Mouse (Mus musculus) retina, embryonic 14.5 days (tissue): ENCODE data around the gene Ptprr.

Experiments
- DNase-seq: peaks from one replicate; pipeline ENCODE4 v3.0.0-alpha.2; 2015; ENCODE audit warnings: low spot score

Gene Ptprr

DNA sequence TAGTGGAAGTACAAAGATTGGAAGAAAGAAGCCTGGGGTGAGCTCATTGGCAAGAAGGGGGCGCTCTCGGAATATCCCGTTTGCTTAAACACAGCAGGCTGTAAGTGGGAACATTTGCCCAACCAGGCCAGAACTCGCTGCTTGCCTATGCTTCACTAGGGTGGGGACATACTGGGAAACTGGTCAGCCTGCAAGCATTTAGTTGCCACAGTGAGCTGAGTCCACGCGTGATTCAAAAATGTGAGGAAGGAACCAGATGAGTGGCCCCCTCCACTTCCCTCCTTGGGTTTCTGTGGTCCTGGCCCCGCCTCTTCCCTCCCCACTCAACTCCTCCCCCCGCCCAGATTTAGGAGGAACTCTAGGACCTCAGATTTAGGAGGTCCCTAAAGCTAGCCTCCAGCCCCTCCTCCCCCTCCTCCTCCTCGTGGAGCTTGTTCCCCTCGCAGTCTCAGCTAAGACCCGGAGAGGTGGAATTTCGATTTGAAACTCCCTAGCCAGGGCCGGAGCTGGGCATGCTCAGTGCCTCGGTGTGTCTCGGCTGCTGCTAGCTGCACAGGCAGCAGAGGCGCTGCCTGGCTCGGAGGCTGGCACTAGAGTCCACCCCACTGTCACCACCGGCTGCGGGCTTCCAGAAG lies at the start of gene Ptprr:
Gene Ptprr, plus strand, starts transcription at position 369 of the 635 bp plus-strand sequence.
- DNase-seq = peak; percentile 92

GRCm38 (mm10) chr10:115976345-115976744 lies 41.7 kb upstream of the Ptprr start:
- DNase-seq = no peak

GRCm38 (mm10) chr10:115978992-115979391 lies 39.0 kb upstream of the Ptprr start:
- no peak for DNase-seq

DNA sequence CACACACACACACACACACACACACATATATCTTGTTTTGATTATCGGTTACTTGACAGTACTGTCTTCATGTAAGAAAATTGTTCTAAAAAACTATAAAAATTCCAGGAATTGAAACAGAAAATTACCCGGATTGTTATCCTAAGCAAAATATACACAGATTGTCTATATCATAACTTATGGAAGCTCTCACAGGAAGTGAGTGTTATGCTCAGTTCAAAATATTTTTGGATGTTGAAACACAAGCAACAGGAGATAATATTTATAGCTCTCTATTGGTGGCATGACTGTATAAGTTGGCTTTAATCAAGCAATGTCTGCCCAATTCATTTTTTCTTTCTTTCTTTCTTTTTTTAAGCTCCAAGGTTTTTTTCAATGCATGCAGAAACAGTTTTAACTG lies 38.0 kb upstream of the Ptprr start:
- DNase-seq = no peak

DNA sequence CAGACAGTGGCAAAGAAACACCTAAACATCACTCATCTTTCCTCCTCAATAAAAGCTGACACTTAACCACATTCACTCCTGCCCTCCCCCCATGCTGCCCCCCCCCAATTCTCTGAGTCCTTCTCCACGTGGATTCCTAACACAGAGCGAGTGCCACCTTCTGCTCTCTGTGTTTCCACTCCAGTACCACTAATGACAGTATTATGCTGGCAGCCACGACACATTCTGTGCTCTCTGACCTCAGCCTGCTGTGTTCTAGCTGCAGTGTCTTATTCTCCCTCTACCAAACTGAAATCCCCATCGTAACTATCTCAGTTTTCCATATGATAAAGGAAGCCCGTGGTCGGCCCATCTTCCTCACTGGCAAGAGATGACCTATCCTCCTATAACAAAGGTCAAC lies 33.7 kb upstream of the Ptprr start:
- DNase-seq = peak; percentile 33

DNA sequence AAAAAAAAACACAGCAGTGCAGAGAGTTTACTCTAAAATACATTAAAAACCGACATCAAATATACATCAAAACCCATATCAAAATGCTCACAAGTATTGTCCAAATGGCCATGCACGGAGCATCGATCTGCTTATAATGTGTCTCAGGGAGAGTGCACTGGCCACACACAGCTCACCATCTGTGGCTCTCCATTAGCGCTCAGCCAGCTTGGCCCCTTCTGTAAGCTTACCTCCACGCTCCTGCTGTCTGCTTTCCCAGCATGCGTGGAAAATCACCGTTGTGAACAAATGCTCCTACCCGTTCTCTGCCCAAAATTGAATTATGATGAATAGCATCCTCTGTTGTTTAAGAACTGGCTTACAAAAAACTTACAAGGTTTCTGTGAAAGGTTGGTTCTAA lies 16.2 kb upstream of the Ptprr start:
- peak; percentile 49 for DNase-seq

DNA sequence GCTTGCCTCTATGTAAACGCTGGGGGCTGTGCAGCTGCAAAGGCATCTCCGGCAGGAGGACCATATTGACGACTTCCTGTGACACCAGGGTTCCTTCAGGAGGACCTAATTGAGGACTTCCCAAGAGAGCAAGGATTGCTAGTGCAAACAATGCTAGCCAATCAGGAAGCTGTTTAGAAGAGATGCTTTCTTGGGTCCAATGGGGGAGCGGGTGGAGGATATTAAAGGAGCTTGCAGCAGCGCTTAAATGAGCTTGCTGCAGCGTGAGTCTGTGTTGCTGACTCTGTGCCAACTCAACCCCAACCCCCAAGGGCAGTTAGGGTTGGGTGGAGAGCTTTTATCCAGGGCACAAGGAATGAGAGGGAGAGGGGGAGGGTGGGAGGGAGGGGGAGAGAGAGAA lies 11.3 kb upstream of the Ptprr start:
- DNase-seq = no peak

DNA sequence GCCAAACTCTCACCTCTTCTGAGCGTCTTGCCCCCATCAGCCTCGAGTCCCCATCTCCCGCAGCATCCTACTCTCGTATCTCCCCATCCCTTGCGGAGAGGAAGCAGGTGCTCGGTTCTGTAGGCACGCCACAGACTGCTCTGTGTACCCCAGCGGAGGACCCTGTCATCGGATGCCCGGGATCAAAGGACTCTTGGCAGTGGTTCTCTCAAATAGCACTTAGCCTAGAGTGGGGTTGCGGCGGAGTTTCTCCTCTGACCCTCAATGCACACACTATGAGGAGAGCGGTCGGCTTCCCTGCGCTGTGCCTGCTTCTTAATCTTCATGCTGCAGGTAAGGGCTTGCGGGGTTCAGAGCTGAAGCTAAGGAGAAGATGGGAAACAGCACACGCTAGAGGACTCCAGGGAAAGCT lies 473 bp downstream of the Ptprr start:
- DNase-seq = no peak

- DNase-seq = peak; percentile 65
Measured at GRCm38 (mm10) chr10:116019086-116019860, 1.3 kb downstream of the Ptprr start.

- no peak for DNase-seq
Measured at GRCm38 (mm10) chr10:116021081-116021480, 3.1 kb downstream of the Ptprr start.

DNA sequence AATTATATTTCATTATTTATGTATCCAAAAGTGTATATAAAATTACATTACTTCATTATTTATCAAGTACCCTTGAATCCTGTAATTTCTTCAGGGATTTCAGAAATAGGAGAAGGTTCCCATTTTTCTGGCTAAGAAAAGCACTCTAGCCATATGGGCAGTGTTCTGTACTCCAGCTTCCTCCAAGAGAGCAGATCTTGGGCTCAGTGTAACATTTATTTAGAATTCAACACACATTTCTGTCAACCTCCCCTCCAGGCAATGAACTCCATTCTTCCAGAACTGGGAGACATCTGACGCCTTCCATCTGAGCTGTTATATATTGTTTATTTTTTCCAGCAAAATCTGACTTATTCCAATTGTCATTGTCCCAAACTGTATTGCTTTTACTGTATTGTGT lies 20.1 kb downstream of the Ptprr start:
- DNase-seq = no peak

GRCm38 (mm10) chr10:116075954-116076353 lies 57.9 kb downstream of the Ptprr start:
- no peak for DNase-seq

GRCm38 (mm10) chr10:116078636-116079035 lies 60.6 kb downstream of the Ptprr start:
- no peak for DNase-seq

DNA sequence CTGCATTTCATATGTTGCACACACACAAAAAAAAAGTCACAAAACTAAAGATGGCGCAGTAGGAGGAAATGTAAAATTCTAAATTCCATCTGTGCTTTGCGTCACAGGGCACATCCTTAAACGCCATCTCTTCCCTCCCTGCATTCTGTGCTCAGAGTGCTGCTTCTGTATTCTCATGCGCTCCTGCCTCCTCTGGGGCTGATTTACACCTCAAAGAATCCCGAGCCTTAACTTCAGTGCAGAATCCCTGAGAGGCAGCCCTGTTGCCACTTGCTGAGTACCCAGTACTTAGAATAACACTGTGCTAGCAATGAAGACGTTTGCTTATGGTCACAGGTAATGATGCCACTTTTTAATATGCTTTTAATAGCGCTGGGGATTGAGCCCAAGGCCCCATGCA lies 61.4 kb downstream of the Ptprr start:
- DNase-seq = no peak

DNA sequence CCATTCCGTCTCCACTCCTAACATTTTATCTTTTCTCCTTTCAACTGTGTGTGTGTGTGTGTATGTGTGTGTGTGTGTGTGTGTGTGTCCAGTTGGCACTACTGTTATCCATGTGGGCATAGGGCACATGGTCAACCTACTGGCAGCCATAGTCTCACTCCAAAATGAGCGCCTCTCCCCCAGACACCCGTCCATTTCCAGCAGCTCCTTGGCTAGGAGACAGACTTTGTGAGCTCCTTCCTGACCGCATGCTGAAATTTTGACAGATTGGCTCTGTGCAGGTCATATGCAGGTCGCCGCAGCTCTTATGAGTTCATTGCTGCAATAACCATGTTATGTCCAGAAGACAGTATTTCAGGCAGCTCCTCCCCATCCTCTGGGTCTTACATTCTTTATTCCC lies 62.8 kb downstream of the Ptprr start:
- no peak for DNase-seq

- peak; percentile 39 for DNase-seq
Measured at GRCm38 (mm10) chr10:116083965-116084364, 66.0 kb downstream of the Ptprr start.

DNA sequence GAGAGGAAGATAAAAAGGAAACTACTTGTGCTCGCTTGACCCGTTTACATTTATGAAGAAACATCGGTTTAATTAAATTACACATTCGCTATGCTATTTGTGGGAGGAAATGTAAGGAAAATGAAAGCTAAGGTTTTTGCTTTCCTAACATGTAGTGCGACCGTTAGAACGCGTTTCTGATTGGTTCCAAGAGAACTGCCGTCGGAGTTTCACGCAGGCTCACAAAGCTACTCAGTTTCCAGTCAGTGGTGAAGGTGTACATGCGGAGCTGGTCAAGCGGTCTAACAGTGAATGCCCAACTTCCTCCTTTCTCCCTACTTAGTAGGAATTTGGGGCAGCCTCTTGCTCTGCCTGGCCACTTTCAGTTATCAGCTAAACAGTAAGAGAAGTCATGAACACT lies 78.5 kb downstream of the Ptprr start:
- DNase-seq = no peak

GRCm38 (mm10) chr10:116098470-116098869 lies 80.5 kb downstream of the Ptprr start:
- DNase-seq = no peak

- DNase-seq = no peak
Measured at GRCm38 (mm10) chr10:116108176-116108575, 90.2 kb downstream of the Ptprr start.

- DNase-seq = no peak
Measured at GRCm38 (mm10) chr10:116108730-116109129, 90.7 kb downstream of the Ptprr start.

- DNase-seq = no peak
Measured at GRCm38 (mm10) chr10:116112868-116113267, 94.9 kb downstream of the Ptprr start.

- DNase-seq = no peak
Measured at GRCm38 (mm10) chr10:116113867-116114474, 96.0 kb downstream of the Ptprr start, which contains the start of gene 4933416C03Rik. 4933416C03Rik (minus strand) TSS chr10:116113917.
